Mouse (Mus musculus): ENCODE results near the gene Glmn.

Glmn gene

DNA sequence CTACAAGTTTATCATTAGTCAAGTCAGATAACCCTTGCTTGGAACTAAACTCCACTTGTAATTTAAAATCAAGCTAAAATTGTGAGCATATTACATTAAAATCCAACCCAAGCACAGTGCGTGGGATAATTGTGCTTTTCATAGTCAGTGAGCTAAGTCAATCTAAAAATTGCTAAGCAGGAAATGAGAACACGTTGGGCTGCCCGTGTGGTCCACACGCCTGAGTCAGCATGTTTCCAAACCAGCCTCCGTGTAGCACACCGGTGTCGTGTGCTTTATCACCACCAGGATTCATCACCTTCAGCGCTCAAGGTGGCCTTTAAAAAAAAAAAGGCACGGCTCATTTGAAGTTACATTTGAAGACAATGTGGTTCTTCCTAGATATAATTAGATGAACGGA, 73.4 kb downstream of the Glmn start:
- ChIA-PET POLR2A (no interaction called here), CTCF (no interaction called here)

DNA sequence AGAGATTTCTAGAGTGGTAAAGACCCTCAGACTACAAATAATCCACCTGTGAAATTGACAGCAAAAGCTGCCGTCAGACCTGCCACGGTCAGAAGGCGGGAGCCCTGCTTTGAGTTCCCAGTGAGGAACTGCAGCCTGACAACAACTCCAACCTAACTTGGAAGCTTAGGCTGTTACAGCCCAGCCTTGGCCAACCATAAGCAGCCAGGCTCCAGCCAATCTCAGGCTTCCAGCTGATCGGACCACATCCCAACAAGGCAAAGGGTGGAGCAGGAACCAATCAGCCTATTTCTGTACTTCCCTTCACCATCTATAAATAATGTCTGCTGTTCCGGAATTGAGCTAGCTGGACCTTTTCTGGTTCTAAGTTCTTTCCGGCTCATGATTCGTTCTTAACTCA, 75.8 kb downstream of the Glmn start:
- CTCF ChIA-PET = interaction anchor here in 1 of 4 experiments (1.2 kb wide), 1 partner anchor 8 kb away, joined by 3 read pairs; no protein-coding TSS in a partner anchor
- POLR2A ChIA-PET = no interaction called here

GRCm38 (mm10) chr5:107521386-107521785, 76.3 kb downstream of the Glmn start:
- ChIA-PET CTCF (interaction anchor here in 1 of 4 experiments (1.2 kb wide), 1 partner anchor 8 kb away, joined by 3 read pairs; no protein-coding TSS in a partner anchor), POLR2A (interaction anchor here in 2 of 4 experiments (0.6 to 0.7 kb wide), 2 partner anchors 543 to 594 kb away, joined by 3 read pairs; no protein-coding TSS in a partner anchor)

DNA sequence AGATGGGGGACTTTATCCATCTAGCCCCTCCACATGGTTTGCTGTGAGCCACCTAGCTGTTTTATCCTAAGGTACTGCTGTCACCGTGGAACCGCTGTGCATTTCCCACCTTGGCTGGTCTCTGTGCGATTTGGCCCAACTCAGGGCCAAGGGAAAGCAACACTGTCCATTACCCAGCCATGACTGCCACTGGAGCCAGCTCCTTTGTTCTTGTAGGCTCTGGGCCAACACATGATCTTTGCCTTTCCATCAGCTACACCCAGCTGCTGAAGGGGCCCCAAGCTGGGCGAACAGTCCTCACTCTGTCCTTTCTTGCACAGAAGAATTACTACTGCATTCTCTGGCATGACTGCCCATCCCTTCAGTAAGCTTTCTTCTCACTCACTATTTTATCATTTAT, 79.1 kb downstream of the Glmn start:
- ChIA-PET POLR2A (no interaction called here), CTCF (no interaction called here)

GRCm38 (mm10) chr5:107516087-107516486, 81.6 kb downstream of the Glmn start:
- CTCF ChIA-PET = no interaction called here
- POLR2A ChIA-PET = no interaction called here

- ChIA-PET POLR2A (no interaction called here), CTCF (no interaction called here)
Measured at GRCm38 (mm10) chr5:107515453-107515852, 82.2 kb downstream of the Glmn start.

GRCm38 (mm10) chr5:107513583-107513982, 84.1 kb downstream of the Glmn start:
- ChIA-PET CTCF (interaction anchor here (0.5 to 1.5 kb wide), 11 partner anchors 8 to 653 kb away, joined by 3 to 9 read pairs (median 3); no protein-coding TSS in a partner anchor), POLR2A (no interaction called here)

DNA sequence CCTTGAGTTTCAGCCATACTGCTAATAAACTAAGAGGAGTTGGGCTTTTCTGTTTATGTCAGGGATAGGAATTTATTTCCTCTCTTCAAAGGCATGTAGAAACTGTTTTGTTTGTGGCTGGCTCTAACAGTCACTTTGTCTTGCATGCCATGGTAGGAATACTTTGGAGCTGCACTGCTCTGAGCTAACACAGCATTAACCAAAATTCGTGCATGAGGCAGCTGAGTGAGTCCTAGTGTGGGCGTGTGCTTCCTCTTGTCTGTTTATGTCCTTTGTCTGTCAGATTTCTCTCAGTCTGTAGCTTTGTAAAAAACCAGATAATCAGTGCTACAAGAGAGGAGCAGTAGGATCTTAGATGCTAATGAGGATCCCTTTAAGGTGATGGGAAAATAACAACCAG, 86.4 kb downstream of the Glmn start:
- ChIA-PET CTCF (no interaction called here), POLR2A (interaction anchor here in 1 of 4 experiments (1.4 kb wide), 1 partner anchor 31 kb away, joined by 3 read pairs; no protein-coding TSS in a partner anchor)

DNA sequence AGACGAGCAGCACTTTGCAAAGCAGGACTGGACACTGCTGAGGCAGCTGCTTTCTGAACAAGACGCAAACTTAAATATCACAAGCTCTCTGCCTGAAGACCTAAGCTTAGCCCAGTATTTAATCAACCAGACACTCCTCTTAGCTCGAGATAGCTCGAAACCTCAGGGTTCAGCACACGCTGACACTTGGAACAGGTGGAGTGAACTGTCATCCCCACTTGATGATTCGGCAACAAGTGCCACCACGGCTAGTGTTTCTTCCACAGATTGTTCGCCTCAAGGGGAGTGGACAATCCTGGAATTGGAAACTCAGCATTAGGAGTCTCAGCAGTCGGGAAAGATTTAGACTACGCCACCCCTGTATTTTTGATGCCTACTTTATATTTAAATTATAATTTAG, 87.2 kb downstream of the Glmn start:
- POLR2A ChIA-PET = interaction anchor here in 1 of 4 experiments (1.4 kb wide), 1 partner anchor 30 kb away, joined by 3 read pairs; no protein-coding TSS in a partner anchor
- CTCF ChIA-PET = no interaction called here

GRCm38 (mm10) chr5:107507321-107507720, 90.4 kb downstream of the Glmn start, which contains the start of gene Gm42669:
Gm42669 (plus strand) TSS chr5:107507621.
- ChIA-PET POLR2A (interaction anchor here in 1 of 4 experiments (0.6 kb wide), 1 partner anchor 314 kb away, joined by 3 read pairs; no protein-coding TSS in a partner anchor), CTCF (no interaction called here)

DNA sequence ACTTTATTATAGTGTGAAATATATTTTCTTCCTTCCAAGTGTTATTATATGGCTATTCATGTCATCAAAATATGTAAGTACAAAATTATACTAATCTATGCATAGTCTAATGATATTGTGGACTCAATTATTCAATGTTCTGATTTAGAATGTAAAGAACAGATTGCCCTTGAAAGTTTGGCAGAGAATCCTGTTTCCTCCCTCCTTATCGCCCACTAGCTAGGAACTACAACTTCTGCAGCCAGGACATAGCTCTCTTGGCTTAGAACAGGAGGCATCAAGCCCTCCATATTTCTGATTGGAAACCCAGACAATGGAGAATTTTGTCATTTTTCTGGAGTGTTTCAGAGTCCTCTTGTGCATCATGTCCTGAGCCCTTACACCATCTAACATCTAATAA, 96.9 kb downstream of the Glmn start:
- CTCF ChIA-PET = interaction anchor here in 2 of 4 experiments (0.6 to 1.5 kb wide), 2 partner anchors 13 to 159 kb away, joined by 4 to 7 read pairs; no protein-coding TSS in a partner anchor
- POLR2A ChIA-PET = interaction anchor here in 1 of 4 experiments (0.6 kb wide), 1 partner anchor 260 kb away, joined by 4 read pairs; no protein-coding TSS in a partner anchor

DNA sequence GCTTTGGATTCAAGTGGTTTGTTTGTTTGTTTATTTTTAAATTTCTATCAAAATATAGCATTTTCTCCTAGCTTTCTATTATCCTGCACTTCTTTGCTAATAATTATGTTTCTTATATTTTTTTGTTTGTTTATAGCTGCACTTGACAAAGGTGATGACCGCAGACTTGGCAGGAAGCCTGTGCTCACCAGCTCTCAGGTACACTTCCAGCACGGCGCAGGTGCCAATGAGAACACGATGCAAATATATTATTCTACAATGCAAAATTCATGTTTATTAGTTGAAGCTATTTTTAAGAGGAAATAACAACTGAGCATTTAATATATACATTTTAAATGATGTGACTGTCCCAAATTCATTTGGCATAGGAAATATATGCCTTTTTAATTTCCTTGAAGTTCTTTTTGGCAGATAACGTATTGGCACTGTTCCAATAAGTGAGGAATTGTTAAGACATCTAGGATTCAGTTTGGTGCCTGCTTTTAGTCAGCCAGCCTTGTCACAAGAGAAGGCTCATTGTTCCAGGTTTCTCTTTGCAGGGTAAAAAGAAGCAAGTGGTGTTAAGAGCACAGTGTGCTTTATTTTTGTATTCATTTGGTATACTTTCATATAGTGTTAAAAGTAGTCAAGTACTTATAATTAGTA, 97.7 kb downstream of the Glmn start:
- POLR2A ChIA-PET = interaction anchor here in 1 of 4 experiments (1.1 kb wide), 1 partner anchor 9 kb away, joined by 4 read pairs; no protein-coding TSS in a partner anchor
- CTCF ChIA-PET = interaction anchor here in 2 of 4 experiments (0.6 to 1.5 kb wide), 3 partner anchors 13 to 160 kb away, joined by 4 to 7 read pairs (median 4); no protein-coding TSS in a partner anchor
